Mouse (Mus musculus): ENCODE results near the gene Stac2. TPM values are rescaled to one million over a fixed set of nuclear protein-coding genes. Genes with fewer than 3 reads are reported as not detected.

Stac2 gene
- 2.1 and 2.2 TPM in 2 replicates for polyA plus RNA-seq (2016; fragmentation: Nextera tagmentation; extraction: Ambion mirVana)

- Histone ChIP-seq H3K4me2 (replicated peaks) (peak within 1 kb of the TSS; percentile 73), H3K4me1 (peaks cover 19% of the 10 kb centered on the region), H3K9ac (peak within 1 kb of the TSS; percentile 65), H3K36me3 (no peaks in the 10 kb centered on the region), H3K4me3 (peak within 1 kb of the TSS; percentile 50), H3K9me3 (replicated peaks) (no peaks in the 10 kb centered on the region), H3K27ac (no peak within 1 kb of the TSS), H3K27me3 (peaks cover 64% of the 10 kb centered on the region)
- peak; percentile 81 for ATAC-seq (ENCODE audit: low FRiP score)
- 2% methylated on average over 32 of the region's 48 CpGs for WGBS
These were observed at the start of gene Stac2 for GRCm38 (mm10) chr11:98052989-98053834. Gene Stac2, minus strand, starts transcription at chr11:98053462.

DNA sequence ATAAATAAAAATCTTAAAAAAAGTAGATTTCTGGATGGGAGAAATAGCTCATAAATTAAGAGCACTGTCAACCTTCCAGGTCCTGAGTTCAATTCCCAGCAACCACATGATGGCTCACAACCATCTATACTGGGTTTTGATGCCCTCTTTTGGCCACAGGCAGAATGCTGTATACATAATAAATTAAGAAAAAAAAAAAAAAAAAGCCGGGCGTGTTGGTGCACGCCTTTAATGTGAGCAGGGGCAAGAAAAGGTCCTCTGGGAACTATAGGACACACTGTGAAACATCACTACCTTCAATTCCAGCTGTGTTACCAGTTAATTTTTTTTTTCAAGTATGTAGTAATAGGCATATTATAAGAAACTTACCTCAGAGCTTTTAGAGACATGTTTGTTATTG lies 48.1 kb upstream of the Stac2 start:
- no peaks in the 10 kb centered on the region for H3K27me3 ChIP-seq
- no peak overlapping the region for H3K27ac ChIP-seq
- H3K4me1 ChIP-seq = no peaks in the 10 kb centered on the region
- H3K36me3 ChIP-seq = peaks cover 84% of the 10 kb centered on the region
- ATAC-seq (ENCODE audit: low FRiP score) = no peak
- no peak overlapping the region for H3K4me3 ChIP-seq
- no peak overlapping the region for H3K4me2 ChIP-seq (replicated peaks)
- no peaks in the 10 kb centered on the region for H3K9me3 ChIP-seq (replicated peaks)
- H3K9ac ChIP-seq = no peak overlapping the region
- 87% methylated on average over 3 of the region's 3 CpGs for WGBS

GRCm38 (mm10) chr11:98090583-98090982 lies 37.3 kb upstream of the Stac2 start:
- peaks cover 70% of the 10 kb centered on the region for H3K36me3 ChIP-seq
- 90% methylated on average over 9 of the region's 9 CpGs for WGBS
- no peak for ATAC-seq (ENCODE audit: low FRiP score)
- H3K4me1 ChIP-seq = peaks cover 4% of the 10 kb centered on the region; the same call in 1 of the 2 replicates
- H3K4me2 ChIP-seq (replicated peaks) = no peak overlapping the region
- no peak overlapping the region for H3K27ac ChIP-seq
- no peak overlapping the region for H3K4me3 ChIP-seq
- no peak overlapping the region for H3K9ac ChIP-seq
- H3K27me3 ChIP-seq = no peaks in the 10 kb centered on the region
- no peaks in the 10 kb centered on the region for H3K9me3 ChIP-seq (replicated peaks)

GRCm38 (mm10) chr11:98088224-98088623 lies 35.0 kb upstream of the Stac2 start:
- peaks cover 55% of the 10 kb centered on the region for H3K36me3 ChIP-seq

GRCm38 (mm10) chr11:98086574-98086973 lies 33.3 kb upstream of the Stac2 start:
- H3K9me3 ChIP-seq (replicated peaks) = no peaks in the 10 kb centered on the region; the same call in 1 of the 2 replicates
- H3K27ac ChIP-seq = no peak overlapping the region
- H3K4me2 ChIP-seq (replicated peaks) = no peak overlapping the region
- ATAC-seq (ENCODE audit: low FRiP score) = no peak
- H3K4me3 ChIP-seq = no peak overlapping the region
- no peak overlapping the region for H3K9ac ChIP-seq
- H3K36me3 ChIP-seq = peaks cover 46% of the 10 kb centered on the region
- H3K4me1 ChIP-seq = peaks cover 4% of the 10 kb centered on the region; the same call in 1 of the 2 replicates
- WGBS = 73% methylated on average over 7 of the region's 7 CpGs
- H3K27me3 ChIP-seq = no peaks in the 10 kb centered on the region

More at GRCm38 (mm10) chr11:98088224-98088623, 35.0 kb upstream of the Stac2 start:
- Histone ChIP-seq H3K4me2 (replicated peaks) (no peak overlapping the region), H3K4me1 (peaks cover 4% of the 10 kb centered on the region; the same call in 1 of the 2 replicates), H3K4me3 (no peak overlapping the region), H3K27ac (no peak overlapping the region), H3K27me3 (no peaks in the 10 kb centered on the region), H3K9ac (no peak overlapping the region), H3K9me3 (replicated peaks) (no peaks in the 10 kb centered on the region)
- ATAC-seq (ENCODE audit: low FRiP score) = no peak
- 49% methylated on average over 7 of the region's 7 CpGs for WGBS

DNA sequence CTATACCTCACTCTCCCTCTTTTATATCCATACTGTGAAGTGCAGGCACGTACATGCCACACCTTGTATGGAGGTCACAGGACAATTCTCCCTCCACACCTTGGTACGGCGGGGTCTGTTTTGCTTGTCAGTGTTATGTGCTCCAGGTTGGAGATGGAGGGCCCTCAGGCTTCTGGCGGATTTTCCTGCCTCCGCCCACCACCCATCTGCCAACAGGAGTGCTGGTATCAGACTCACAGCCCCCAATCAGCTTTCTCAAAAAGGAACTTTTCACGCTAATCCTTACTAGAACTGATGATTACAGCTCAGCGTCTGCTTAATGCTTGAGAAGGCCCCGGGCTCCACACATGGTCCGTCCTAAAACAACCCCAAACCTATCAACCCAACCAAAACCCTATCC lies 32.9 kb upstream of the Stac2 start:
- WGBS = 92% methylated on average over 9 of the region's 9 CpGs
- Histone ChIP-seq H3K4me2 (replicated peaks) (no peak overlapping the region), H3K36me3 (peaks cover 43% of the 10 kb centered on the region), H3K9me3 (replicated peaks) (no peaks in the 10 kb centered on the region; the same call in 1 of the 2 replicates), H3K27ac (no peak overlapping the region), H3K4me3 (no peak overlapping the region), H3K9ac (no peak overlapping the region), H3K27me3 (no peaks in the 10 kb centered on the region), H3K4me1 (peaks cover 4% of the 10 kb centered on the region; the same call in 1 of the 2 replicates)
- no peak for ATAC-seq (ENCODE audit: low FRiP score)

DNA sequence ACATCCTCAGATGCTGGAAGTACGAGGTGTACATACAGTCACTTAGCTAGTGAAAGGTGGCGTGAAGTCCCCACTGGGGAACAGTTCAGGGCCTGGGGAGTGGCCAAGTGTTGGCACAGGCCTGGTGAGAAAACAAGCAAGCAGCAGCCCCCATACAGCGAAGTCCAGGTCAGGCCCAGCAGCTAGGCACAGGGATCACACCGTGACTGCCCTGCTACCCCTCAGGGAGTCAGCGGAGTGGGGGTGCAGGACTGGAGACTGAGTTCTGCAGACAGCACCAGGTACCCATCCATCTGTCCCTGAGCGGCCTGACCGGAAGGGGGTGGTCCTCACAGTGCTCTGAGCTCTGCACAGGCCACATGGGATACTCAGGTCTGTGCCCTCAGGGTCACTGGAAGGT lies 29.5 kb upstream of the Stac2 start:
- no peak overlapping the region for H3K4me2 ChIP-seq (replicated peaks)
- H3K4me3 ChIP-seq = no peak overlapping the region
- H3K36me3 ChIP-seq = peaks cover 14% of the 10 kb centered on the region
- no peaks in the 10 kb centered on the region for H3K4me1 ChIP-seq
- H3K9ac ChIP-seq = no peak overlapping the region
- no peak for ATAC-seq (ENCODE audit: low FRiP score)
- H3K27ac ChIP-seq = no peak overlapping the region
- no peaks in the 10 kb centered on the region; the same call in 1 of the 2 replicates for H3K9me3 ChIP-seq (replicated peaks)
- WGBS = 82% methylated on average over 7 of the region's 7 CpGs
- no peaks in the 10 kb centered on the region for H3K27me3 ChIP-seq

- Histone ChIP-seq H3K4me2 (replicated peaks) (no peak overlapping the region), H3K36me3 (peaks cover 9% of the 10 kb centered on the region), H3K9me3 (replicated peaks) (no peaks in the 10 kb centered on the region; the same call in 1 of the 2 replicates), H3K27me3 (no peaks in the 10 kb centered on the region), H3K4me1 (no peaks in the 10 kb centered on the region), H3K4me3 (no peak overlapping the region), H3K27ac (no peak overlapping the region), H3K9ac (no peak overlapping the region)
- 84% methylated on average over 6 of the region's 6 CpGs for WGBS
- no peak for ATAC-seq (ENCODE audit: low FRiP score)
These were observed 27.2 kb upstream of the Stac2 start for GRCm38 (mm10) chr11:98080450-98080849.

DNA sequence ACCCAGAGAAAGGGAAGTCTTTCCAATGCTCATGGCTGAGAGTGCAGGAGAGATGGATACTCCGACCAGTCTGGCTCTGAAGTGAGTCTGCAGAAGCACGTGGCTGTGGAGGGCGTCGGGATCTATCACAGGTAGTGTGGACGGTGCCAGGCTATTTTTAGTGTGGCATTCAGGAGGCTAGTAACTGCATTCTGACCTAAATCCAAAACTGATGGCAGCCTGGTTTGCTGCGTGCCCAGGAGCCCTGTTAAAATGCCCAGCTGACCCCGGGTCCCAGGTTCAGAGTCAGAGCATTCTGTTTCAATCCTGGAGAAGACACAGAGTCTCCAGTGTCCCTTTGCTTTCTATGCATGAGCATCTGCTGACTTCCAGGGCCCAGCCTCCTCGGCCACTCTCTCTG lies 23.8 kb upstream of the Stac2 start:
- Histone ChIP-seq H3K27ac (no peak overlapping the region), H3K36me3 (peaks cover 6% of the 10 kb centered on the region), H3K4me2 (replicated peaks) (no peak overlapping the region), H3K9me3 (replicated peaks) (no peaks in the 10 kb centered on the region; the same call in 1 of the 2 replicates), H3K4me3 (no peak overlapping the region), H3K27me3 (no peaks in the 10 kb centered on the region), H3K4me1 (no peaks in the 10 kb centered on the region), H3K9ac (no peak overlapping the region)
- 87% methylated on average over 8 of the region's 8 CpGs for WGBS
- no peak for ATAC-seq (ENCODE audit: low FRiP score)

DNA sequence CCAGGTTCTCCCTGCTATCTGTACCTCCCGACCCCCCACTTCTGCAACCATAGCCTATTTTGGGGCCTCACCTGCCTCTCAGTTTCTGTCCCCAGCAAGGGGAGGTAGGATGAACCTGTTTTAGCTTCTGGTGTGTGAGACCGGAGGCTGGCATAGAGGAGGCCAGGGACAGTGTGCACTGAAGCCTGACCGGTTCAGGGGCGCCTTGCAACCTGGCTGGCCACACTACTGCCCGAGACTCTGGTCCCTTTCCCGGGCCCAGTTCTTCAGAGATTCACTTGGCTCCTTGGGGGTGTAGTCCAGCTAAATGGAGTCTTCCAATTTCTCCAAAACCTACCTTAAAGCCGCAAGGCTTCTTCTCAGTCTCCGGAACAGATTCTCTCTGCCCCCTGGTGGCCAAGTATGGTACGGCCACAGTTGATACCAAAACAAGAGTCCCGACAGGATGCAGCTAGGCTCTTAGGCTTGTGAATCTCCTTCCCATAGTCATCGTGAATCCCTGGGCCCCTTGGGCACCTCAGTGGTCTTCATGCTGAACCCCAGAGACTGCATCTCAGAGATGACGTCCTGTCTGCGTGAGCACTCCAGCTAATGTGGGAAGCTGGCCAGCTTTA lies 22.0 kb upstream of the Stac2 start:
- no peaks in the 10 kb centered on the region for H3K9me3 ChIP-seq (replicated peaks)
- no peaks in the 10 kb centered on the region for H3K36me3 ChIP-seq
- WGBS = 20% methylated on average over 13 of the region's 13 CpGs
- H3K27me3 ChIP-seq = no peaks in the 10 kb centered on the region
- no peak overlapping the region for H3K27ac ChIP-seq
- H3K4me1 ChIP-seq = no peaks in the 10 kb centered on the region
- no peak overlapping the region for H3K4me3 ChIP-seq
- ATAC-seq (ENCODE audit: low FRiP score) = 0 out of 2 replicates have a peak, but pooled peaks have one; percentile 56
- no peak overlapping the region for H3K4me2 ChIP-seq (replicated peaks)
- no peak overlapping the region for H3K9ac ChIP-seq

DNA sequence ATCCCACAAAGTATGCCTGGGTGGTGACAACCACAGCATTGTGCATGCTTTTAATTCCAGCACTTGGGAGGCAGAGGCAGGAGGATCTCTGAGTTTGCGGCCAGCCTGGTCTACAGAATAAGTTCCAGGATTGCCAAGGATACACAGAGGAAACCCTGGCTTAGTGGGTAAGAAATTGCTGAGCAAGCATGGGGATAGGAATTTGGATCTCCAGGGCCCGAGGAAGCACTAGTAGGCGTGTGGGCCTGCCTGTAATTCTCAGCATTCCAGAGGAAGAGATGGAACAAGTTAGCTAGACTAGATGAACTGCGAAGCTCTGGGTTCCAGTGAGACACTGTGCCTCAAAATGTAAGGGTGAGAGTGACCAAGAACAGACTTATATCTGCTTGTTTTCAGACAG lies 20.2 kb upstream of the Stac2 start:
- H3K27me3 ChIP-seq = no peaks in the 10 kb centered on the region
- no peak overlapping the region for H3K4me3 ChIP-seq
- H3K9ac ChIP-seq = no peak overlapping the region
- no peak overlapping the region for H3K4me2 ChIP-seq (replicated peaks)
- no peak for ATAC-seq (ENCODE audit: low FRiP score)
- no peak overlapping the region for H3K27ac ChIP-seq
- 92% methylated on average over 4 of the region's 4 CpGs for WGBS
- no peaks in the 10 kb centered on the region for H3K4me1 ChIP-seq
- no peaks in the 10 kb centered on the region for H3K36me3 ChIP-seq
- no peaks in the 10 kb centered on the region for H3K9me3 ChIP-seq (replicated peaks)

DNA sequence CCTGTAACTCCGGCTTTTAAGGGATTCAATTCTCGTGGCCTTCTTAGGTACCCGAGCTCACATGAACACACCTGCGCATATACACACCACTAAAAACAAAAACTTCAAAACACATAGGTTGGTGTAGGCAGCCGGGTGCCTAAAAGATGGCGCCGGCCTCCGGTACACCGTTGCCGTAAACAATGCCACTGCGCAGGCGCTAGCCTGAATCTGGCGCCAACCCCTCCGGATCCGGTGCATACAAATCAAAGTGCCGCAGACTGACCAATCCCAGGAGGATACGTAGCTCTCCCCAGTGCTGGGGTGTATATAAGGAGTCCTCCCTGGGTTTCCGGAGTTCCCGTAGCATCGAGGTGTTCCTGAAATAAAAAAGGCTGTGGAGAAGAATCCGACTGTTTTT lies 14.0 kb upstream of the Stac2 start:
- Histone ChIP-seq H3K4me1 (no peaks in the 10 kb centered on the region; the same call in 1 of the 2 replicates), H3K27ac (no peak overlapping the region), H3K4me2 (replicated peaks) (no peak overlapping the region), H3K9me3 (replicated peaks) (no peaks in the 10 kb centered on the region), H3K36me3 (no peaks in the 10 kb centered on the region), H3K9ac (no peak overlapping the region), H3K4me3 (no peak overlapping the region), H3K27me3 (no peaks in the 10 kb centered on the region)
- no peak for ATAC-seq (ENCODE audit: low FRiP score)
- 97% methylated on average over 21 of the region's 21 CpGs for WGBS
